Mouse (Mus musculus) CD4-positive, CD25-positive, alpha-beta regulatory T cell, adult 2 months (primary cell): ENCODE measurements around the gene Mak.
"Not testable (repeated sequence)": the region's sequence is repeated elsewhere in the genome, so short reads cannot be mapped to it uniquely, and the experiment has no call there.

Experiments
- DNase-seq: peaks from one replicate; pipeline ENCODE4 v3.0.0-alpha.2; 2012; ENCODE audit warnings: low read depth, low spot score

The Mak gene

DNA sequence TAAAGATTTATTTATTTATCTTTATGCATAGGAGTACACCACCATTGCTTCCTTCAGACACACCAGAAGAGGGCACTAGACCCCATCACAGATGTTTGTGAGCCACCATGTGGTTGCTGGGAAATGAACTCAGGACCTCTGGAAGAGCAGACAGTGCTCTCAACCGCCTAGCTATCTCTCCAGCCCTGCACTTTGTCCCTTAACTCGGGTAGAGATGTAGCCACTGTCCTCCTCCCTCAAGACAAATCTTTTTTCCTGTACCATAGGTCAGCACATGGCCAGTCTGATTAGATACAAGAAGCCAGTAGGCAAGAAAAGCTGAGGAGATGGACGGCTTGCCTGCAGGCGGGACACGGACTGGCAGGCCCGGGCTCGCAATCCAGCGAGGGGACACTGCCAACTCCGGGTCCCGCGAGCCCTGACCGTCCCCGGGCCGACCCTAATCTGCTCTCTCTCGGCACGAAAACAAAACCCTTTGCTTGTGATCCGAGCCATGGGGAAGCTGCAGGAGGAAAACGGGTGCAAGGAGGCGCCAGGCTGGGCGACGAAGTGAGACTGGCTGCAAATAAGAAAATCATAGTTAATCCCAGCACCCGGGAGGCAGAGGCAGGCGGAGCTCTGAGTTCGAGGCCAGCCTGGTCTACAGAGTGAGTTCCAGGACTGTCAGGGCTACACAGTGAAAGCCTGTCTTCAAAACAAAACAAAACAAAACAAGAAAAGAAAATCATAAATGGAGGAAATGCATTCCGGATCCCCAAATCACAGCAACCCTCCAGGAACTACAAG, 79.2 kb downstream of the Mak start:
- peak; percentile 26 for DNase-seq

DNA sequence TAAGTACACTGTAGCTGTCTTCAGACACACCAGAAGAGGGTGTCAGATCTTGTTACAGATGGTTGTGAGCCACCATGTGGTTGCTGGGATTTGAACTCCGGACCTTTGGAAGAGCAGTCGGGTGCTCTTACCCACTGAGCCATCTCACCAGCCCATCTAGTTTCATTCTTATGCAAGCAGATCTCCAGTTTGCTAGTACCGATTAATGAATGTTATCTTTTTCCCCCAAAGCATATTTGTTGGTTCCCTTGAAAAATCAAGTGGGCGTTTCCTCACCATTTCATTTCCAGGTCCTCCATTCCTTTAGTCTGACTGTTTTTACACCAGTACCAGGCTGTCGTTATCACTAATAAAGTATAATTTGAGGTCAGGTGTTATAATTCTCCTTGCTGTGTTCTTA, 81.0 kb downstream of the Mak start:
- DNase-seq, result not testable (repeated sequence)

GRCm38 (mm10) chr13:40994487-40995263, 84.8 kb downstream of the Mak start:
- no peak for DNase-seq

GRCm38 (mm10) chr13:40988418-40988817, 91.1 kb downstream of the Mak start:
- DNase-seq, result no peak

DNA sequence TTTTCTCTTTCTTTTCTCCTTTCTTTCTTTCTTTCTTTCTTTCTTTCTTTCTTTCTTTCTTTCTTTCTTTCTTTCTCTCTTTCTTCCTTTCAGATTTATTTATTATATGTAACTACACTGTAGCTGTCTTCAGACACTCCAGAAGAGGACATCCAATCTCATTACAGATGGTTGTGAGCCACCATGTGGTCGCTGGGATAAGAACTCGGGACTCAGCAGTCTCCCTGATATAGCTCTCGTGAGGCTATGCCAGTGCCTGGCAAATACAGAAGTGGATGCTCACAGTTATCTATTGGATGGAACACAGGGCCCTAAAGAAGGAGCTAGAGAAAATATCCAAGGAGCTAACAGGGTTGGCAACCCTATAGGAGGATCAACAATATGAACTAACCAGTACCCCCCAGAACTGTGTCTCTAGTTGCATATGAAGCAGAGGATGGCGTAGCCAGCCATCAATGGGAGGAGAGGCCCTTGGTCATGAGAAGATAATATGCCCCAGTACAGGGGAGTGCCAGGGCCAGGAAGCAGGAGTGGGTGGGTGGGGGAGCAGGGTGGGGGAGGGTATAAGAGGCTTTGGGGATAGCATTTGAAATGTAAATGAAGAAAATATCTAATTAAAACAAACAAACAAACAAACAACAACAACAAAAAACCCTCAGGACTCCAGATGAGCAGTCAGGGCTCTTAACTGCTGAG, 91.8 kb downstream of the Mak start:
- not testable (repeated sequence) for DNase-seq

GRCm38 (mm10) chr13:40986081-40986480, 93.4 kb downstream of the Mak start:
- DNase-seq, result no peak

GRCm38 (mm10) chr13:40982759-40983158, 96.7 kb downstream of the Mak start:
- DNase-seq, result no peak

DNA sequence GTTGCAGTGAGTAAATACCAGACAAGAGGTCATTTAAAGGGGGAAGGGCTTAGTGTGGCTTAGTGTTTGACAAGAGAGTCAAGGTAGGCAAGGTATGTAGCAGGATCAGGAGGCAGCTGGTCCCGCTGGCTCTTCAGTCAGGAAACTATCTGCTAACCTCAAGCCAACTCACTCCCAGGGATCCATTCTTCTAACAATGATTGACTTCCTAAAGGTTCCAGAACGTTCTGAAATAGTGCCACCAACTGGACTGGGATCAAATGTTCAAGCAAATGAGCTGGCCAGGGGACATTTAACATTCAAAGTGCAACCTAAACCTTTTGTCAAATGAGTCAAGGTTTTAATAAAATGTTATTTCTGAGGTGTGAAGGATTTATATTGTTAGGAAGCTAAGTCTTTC, 100.2 kb downstream of the Mak start:
- no peak for DNase-seq

- DNase-seq, result no peak
Measured at GRCm38 (mm10) chr13:40978652-40979051, 100.9 kb downstream of the Mak start.

GRCm38 (mm10) chr13:40977609-40978008, 101.9 kb downstream of the Mak start:
- DNase-seq, result peak; percentile 68
